Mouse (Mus musculus) intestine, embryonic 14.5 days (tissue): ENCODE measurements at regions not wholly inside any gene's neighbourhood (a gene's known extent, or its start where the extent isn't known, plus 50 kb on each side); places are given as distances from the start of the nearest gene placed in this dataset.

Source experiments
- ATAC-seq: fragments of 200-750 bp; cut with Nextera tagmentation; replicated peaks from 2 replicates; pipeline ENCODE4 v1.8.0; 2017; ENCODE audit warnings: low read depth, moderate number of reproducible peaks, moderate TSS enrichment, moderate library complexity; ENCODE audit not compliant: low FRiP score, low TSS enrichment
- DNase-seq: peaks from one replicate; pipeline ENCODE4 v3.0.0-alpha.2; 2018; ENCODE audit warnings: low spot score
- H3K27ac ChIP-seq: fragments of 300-500 bp; sonication (generic); 2 replicates; pipeline ENCODE4 v1.5.1; 2014; ENCODE audit warnings: low read depth, mild to moderate bottlenecking, control low read depth
- H3K27me3 ChIP-seq: fragments of 300-500 bp; sonication (generic); replicated peaks from 2 replicates; pipeline ENCODE4 v1.6.1; 2014; ENCODE audit warnings: low read length, control low read depth; ENCODE audit not compliant: control insufficient read depth, insufficient read depth
- H3K36me3 ChIP-seq: fragments of 300-500 bp; sonication (generic); 2 replicates; pipeline ENCODE4 v1.6.1; 2014; ENCODE audit warnings: low read length, control low read depth; ENCODE audit not compliant: control insufficient read depth, insufficient read depth
- H3K4me1 ChIP-seq: fragments of 300-500 bp; sonication (generic); replicated peaks from 2 replicates; pipeline ENCODE4 v1.6.1; 2014; ENCODE audit warnings: low read length, control low read depth, mixed read lengths; ENCODE audit not compliant: control insufficient read depth, insufficient read depth
- H3K4me2 ChIP-seq: fragments of 300-500 bp; sonication (generic); 2 replicates; pipeline ENCODE4 v1.6.1; 2014; ENCODE audit warnings: low read length
- H3K4me3 ChIP-seq: fragments of 300-500 bp; sonication (generic); 2 replicates; pipeline ENCODE4 v1.5.1; 2014; ENCODE audit warnings: low read depth, low read length, control low read depth, mixed read lengths
- H3K9ac ChIP-seq: fragments of 300-500 bp; sonication (generic); 2 replicates; pipeline ENCODE4 v1.6.1; 2014; ENCODE audit warnings: mild to moderate bottlenecking, low read length
- H3K9me3 ChIP-seq: fragments of 300-500 bp; sonication (generic); 2 replicates; pipeline ENCODE4 v1.6.1; 2016; ENCODE audit warnings: low read length, control low read depth; ENCODE audit not compliant: control insufficient read depth
- WGBS: fragments of 180-500 bp; shearing (Covaris S2); extraction: QIAGEN DNeasy Blood & Tissue Kit; methylation state at CpG from one replicate; pipeline ENCODE4 v1.1.7; 2014; 5-methylcytosine and 5-hydroxymethylcytosine counted together

DNA sequence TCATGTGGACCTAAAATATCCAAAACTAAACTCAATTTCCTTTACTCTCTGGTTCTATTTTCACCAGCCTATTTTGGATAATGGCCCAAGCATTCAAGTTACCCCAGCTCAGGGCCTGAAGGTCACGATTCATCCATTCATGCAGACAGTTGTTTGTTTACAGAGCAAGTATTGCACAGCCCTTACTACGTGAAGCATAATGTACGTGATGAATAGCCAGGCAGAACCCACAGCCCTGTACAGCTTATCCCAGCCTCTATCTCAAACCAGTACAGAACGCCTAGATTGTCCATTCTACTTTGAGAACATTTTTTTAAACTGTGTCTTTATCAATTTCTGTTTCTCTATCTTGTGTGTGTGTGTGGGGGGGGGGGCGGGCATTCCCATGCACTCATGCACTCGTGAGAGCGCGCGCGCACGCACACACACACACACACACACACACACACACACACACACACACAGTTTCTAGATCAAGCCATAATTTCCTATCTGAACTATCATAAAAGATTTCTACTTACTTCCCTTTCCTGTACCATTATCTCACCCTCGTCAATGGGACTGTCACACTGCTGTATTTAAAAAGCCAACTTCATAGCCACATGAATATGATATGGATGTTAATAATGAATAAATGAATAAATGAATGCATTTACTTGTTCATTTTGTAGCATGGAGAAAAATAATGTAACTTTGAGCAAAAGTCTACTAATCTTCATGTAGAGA, 180.3 kb upstream of the Bmp2 start:
- Histone ChIP-seq H3K36me3 (no peaks in the 10 kb centered on the region), H3K9ac (no peak overlapping the region), H3K4me1 (no peaks in the 10 kb centered on the region), H3K27me3 (no peaks in the 10 kb centered on the region), H3K27ac (no peak overlapping the region), H3K4me3 (no peak overlapping the region), H3K9me3 (no peaks in the 10 kb centered on the region), H3K4me2 (no peak overlapping the region)
- DNase-seq (no peak), ATAC-seq (no peak)
- 72% methylated on average over 12 of the region's 12 CpGs for WGBS

DNA sequence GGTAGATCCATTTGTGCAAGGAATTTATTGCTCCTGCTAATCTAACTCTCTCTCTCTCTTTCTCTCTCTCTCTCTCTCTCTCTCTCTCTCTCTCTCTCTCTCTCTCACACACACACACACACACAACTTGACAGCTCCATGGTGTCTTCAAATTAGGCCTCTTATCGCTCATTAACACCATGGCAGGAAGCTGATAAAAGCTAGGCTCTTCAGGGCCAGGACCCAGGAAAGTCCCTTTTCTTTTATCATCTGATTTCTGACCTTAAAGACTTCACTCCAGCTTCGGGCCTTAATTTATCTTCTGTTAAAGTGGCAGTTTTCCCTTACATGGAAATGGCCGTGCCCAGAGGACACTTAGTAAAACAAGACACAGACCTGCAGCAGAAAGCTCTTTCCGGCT, 178.4 kb upstream of the Bmp2 start:
- no peaks in the 10 kb centered on the region for H3K27me3 ChIP-seq
- H3K27ac ChIP-seq, result no peak overlapping the region
- ATAC-seq (no peak), DNase-seq (no peak)
- H3K9ac ChIP-seq, result no peak overlapping the region
- no peak overlapping the region for H3K4me2 ChIP-seq
- no peaks in the 10 kb centered on the region for H3K9me3 ChIP-seq
- no peaks in the 10 kb centered on the region for H3K36me3 ChIP-seq
- H3K4me3 ChIP-seq, result no peak overlapping the region
- H3K4me1 ChIP-seq, result no peaks in the 10 kb centered on the region
- WGBS, result 28% methylated on average over 4 of the region's 4 CpGs

DNA sequence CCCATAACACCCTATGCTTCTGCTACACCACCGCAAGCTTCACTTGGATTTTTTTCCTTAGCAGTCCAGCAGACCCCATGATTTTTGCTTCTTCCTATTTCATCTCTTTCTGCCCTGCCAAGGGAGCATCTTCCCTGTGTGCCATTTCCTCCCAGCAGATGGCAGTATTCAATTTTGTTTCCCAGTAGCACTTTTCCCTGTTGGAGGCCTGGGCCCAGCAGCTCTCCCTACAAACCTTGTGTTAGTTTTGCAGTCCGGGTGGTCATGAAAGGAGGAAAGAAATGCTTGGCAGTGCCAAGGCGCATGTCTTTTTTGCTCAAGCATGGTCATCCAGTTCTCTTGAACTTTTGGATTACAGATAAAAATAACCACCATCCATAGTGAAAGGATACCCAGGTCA, 170.9 kb upstream of the Bmp2 start:
- Histone ChIP-seq H3K36me3 (no peaks in the 10 kb centered on the region), H3K27ac (no peak overlapping the region), H3K4me1 (no peaks in the 10 kb centered on the region), H3K9me3 (no peaks in the 10 kb centered on the region), H3K4me2 (no peak overlapping the region), H3K4me3 (no peak overlapping the region), H3K27me3 (no peaks in the 10 kb centered on the region), H3K9ac (no peak overlapping the region)
- WGBS, result 73% methylated on average over 3 of the region's 3 CpGs
- ATAC-seq (no peak; the same call in 1 of the 2 replicates), DNase-seq (peak; percentile 66)

DNA sequence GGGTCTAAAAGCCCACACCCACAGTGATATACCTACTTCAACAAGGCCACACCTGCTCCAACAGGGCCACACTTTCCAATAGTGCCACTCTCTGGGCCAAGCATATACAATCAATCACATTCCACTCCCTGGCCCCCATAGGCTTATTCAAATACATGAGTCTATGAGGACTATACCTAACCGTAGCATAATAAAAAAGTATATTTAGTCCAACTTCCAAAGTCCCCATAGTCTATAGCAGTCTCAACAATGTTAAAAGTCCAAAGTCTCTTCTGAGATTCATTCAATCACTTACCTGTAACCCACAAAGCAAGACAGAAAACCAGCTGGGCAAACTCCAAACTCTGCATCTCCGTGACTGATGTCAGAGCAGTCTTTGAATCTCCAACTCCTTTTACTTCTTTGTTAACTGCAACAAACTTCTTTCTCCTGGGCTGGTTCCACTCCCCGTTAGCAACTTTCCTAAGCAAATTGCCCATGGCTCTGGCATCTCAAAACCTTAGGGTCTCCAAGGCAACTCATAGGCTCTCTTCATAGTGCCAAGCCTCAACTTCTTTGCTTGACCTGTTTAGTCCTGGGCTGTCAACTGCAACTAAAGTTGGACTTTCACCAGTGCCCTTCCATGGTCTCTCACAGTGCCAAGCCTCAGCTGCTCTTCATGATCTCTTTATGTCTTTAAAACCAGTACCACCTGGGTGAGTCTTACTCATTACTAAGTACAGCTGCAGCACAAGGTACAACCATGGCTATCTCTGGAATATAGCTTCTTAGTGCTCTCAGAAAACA, 168.6 kb upstream of the Bmp2 start:
- no peak overlapping the region for H3K4me2 ChIP-seq
- no peaks in the 10 kb centered on the region for H3K27me3 ChIP-seq
- H3K27ac ChIP-seq, result no peak overlapping the region
- H3K4me3 ChIP-seq, result no peak overlapping the region
- no peaks in the 10 kb centered on the region for H3K36me3 ChIP-seq
- no peak for ATAC-seq
- no peaks in the 10 kb centered on the region for H3K4me1 ChIP-seq
- H3K9me3 ChIP-seq, result no peaks in the 10 kb centered on the region
- no peak for DNase-seq
- H3K9ac ChIP-seq, result no peak overlapping the region
- WGBS, result 86% methylated on average over 3 of the region's 3 CpGs

DNA sequence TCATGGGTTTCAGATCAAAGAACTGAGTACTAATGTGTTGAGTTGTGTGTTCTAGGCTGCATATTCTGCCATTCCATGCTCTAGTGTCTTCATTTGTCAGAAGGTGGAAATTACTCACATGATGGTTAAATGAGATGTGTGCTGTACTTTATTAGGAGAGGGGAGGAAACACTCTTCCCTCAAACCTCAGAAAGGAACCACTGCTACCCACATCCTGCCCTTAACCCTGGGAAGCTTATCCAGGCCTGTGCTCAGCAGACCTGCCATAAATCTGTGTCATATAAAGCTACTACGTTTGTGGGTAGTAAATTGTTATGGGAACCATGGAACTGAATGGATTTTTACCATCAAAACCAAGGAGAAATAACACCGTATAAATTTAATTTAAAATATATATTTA, 166.7 kb upstream of the Bmp2 start:
- WGBS, result 63% methylated on average over 2 of the region's 2 CpGs
- H3K27ac ChIP-seq, result no peak overlapping the region
- no peak overlapping the region for H3K4me3 ChIP-seq
- no peak for DNase-seq
- no peak overlapping the region for H3K4me2 ChIP-seq
- no peaks in the 10 kb centered on the region for H3K36me3 ChIP-seq
- no peak overlapping the region for H3K9ac ChIP-seq
- no peaks in the 10 kb centered on the region for H3K9me3 ChIP-seq
- H3K27me3 ChIP-seq, result no peaks in the 10 kb centered on the region
- no peak for ATAC-seq
- no peaks in the 10 kb centered on the region for H3K4me1 ChIP-seq

DNA sequence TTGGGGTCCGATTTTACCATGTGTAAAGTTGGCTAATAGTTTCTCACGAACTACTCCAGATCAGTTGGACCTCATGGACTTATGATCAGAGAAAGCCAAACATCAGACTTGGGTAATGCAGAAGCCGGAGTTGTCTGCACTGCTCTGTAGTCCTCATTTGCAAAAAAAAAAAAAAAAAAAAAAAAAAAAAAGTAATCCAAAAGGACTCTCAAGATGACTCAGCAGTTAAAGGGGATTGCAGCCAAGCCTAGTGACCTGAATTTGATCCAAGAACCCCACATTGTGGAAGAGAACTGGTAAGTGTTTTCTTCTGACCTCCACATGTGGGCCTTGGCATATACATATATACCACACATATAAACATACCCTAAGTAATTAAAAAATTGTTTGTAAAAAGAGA, 164.6 kb upstream of the Bmp2 start:
- DNase-seq (no peak), ATAC-seq (no peak)
- no peak overlapping the region for H3K27ac ChIP-seq
- H3K36me3 ChIP-seq, result no peaks in the 10 kb centered on the region
- H3K4me1 ChIP-seq, result no peaks in the 10 kb centered on the region
- no peak overlapping the region for H3K9ac ChIP-seq
- H3K9me3 ChIP-seq, result no peaks in the 10 kb centered on the region
- no peak overlapping the region for H3K4me3 ChIP-seq
- WGBS, result 88% methylated on average over 3 of the region's 3 CpGs
- H3K4me2 ChIP-seq, result no peak overlapping the region
- H3K27me3 ChIP-seq, result no peaks in the 10 kb centered on the region

DNA sequence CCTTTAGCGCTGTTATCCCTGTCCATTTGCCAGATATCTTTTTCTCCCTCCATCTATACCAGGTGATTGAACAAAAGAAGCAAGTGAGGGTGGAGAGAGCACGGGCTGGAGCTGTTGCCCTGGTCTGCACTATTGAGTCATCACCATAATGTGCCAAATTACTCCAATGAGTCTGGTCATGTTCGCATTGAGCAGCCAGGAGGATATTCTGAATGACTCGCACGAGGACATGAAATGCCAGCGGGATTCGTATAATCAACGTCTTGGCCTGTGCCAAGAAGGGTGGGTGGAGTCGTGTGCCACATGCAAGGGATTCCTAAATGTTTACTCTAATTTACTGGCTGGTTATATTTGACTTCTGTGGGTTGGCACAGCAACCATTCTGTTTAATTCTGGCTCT, 159.7 kb upstream of the Bmp2 start:
- no peaks in the 10 kb centered on the region for H3K27me3 ChIP-seq
- no peaks in the 10 kb centered on the region for H3K36me3 ChIP-seq
- no peak overlapping the region for H3K9ac ChIP-seq
- ATAC-seq, result no peak
- WGBS, result 82% methylated on average over 9 of the region's 9 CpGs
- no peak overlapping the region for H3K27ac ChIP-seq
- H3K4me3 ChIP-seq, result no peak overlapping the region
- H3K4me2 ChIP-seq, result no peak overlapping the region
- no peak for DNase-seq
- no peaks in the 10 kb centered on the region for H3K4me1 ChIP-seq
- no peaks in the 10 kb centered on the region for H3K9me3 ChIP-seq

DNA sequence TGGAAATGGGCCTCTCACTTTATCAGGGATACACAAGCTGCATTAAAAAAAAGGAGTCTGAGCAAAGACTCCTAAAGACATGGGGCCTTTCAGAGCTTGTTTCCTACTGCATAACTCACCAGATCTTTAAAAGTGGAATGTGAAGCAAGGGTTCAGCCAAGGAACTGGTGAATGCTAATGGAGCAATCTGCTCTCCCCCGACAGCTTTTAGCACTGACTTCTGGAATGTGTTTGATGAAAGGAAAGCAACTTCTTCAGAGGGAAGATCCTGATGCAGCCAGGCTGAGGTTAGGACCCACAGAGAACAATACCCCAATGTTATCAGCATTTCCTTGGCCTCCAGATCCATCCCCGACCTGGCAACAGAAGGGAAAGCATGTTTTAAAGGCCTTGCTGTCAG, 154.4 kb upstream of the Bmp2 start:
- WGBS, result 9% methylated on average over 2 of the region's 2 CpGs
- ATAC-seq (no peak), DNase-seq (no peak)

More for the DNA sequence above, 154.4 kb upstream of the Bmp2 start:
- no peaks in the 10 kb centered on the region for H3K36me3 ChIP-seq
- no peaks in the 10 kb centered on the region for H3K27me3 ChIP-seq
- peaks cover 4% of the 10 kb centered on the region for H3K4me1 ChIP-seq
- no peak overlapping the region for H3K27ac ChIP-seq
- no peak overlapping the region for H3K9ac ChIP-seq
- no peak overlapping the region for H3K4me3 ChIP-seq
- H3K4me2 ChIP-seq, result no peak overlapping the region
- no peaks in the 10 kb centered on the region for H3K9me3 ChIP-seq
